Mouse (Mus musculus) heart, adult 2 months (tissue): ENCODE data around the gene Smg9. TPM values are rescaled to one million over a fixed set of nuclear protein-coding genes. Genes with fewer than 3 reads are reported as not detected.

Experiments
- DNase-seq, 2 experiments: peaks; one replicate each; pipeline ENCODE4 v3.0.0; 2021
- H3K27ac ChIP-seq: fragments of 200-600 bp; 2 replicates; pipeline ENCODE4 v1.8.1; 2022
- H3K27me3 ChIP-seq: fragments of 200-500 bp; 2 replicates; pipeline ENCODE4 v1.6.1; 2012; ENCODE audit warnings: mild to moderate bottlenecking, low read length, inconsistent platforms, mixed read lengths; ENCODE audit not compliant: control insufficient read depth, insufficient read depth
- H3K36me3 ChIP-seq: fragments of 200-500 bp; 2 replicates; pipeline ENCODE4 v1.6.1; 2012; ENCODE audit warnings: low read length, inconsistent platforms; ENCODE audit not compliant: control insufficient read depth, insufficient read depth
- H3K4me1 ChIP-seq: fragments of 200-500 bp; 2 replicates; pipeline ENCODE4 v1.6.1; 2011; ENCODE audit warnings: low read length; ENCODE audit not compliant: control insufficient read depth, insufficient read depth
- H3K4me3 ChIP-seq: fragments of 200-600 bp; 2 replicates; pipeline ENCODE4 v1.8.1; 2022
- H3K79me2 ChIP-seq: fragments of 200-500 bp; replicated peaks from 2 replicates; pipeline ENCODE4 v1.6.1; 2012; ENCODE audit warnings: mild to moderate bottlenecking, inconsistent platforms, low read length, moderate library complexity, mixed read lengths; ENCODE audit not compliant: control insufficient read depth, insufficient read depth
- H3K9ac ChIP-seq: fragments of 200-500 bp; 2 replicates; pipeline ENCODE4 v1.6.1; 2012; ENCODE audit warnings: low read depth, mild to moderate bottlenecking, control low read depth, inconsistent platforms, low read length, mixed read lengths
- CTCF ChIP-seq: fragments of 200-600 bp; IDR thresholded peaks from 2 replicates; pipeline ENCODE4 v1.8.1; 2022; ENCODE audit warnings: antibody characterized with exemption, mild to moderate bottlenecking, moderate library complexity
- EP300 ChIP-seq: fragments of 200-500 bp; IDR thresholded peaks from 2 replicates; pipeline ENCODE4 v1.6.1; 2011; ENCODE audit warnings: low read depth, low read length, control low read depth; ENCODE audit not compliant: insufficient read depth
- POLR2A ChIP-seq: fragments of 200-500 bp; IDR thresholded peaks from 2 replicates; pipeline ENCODE4 v1.6.1; 2011; ENCODE audit warnings: mild to moderate bottlenecking, low read depth, low read length, control low read depth; ENCODE audit not compliant: insufficient read depth
- WGBS: fragments of 180-500 bp; shearing (Covaris S2); methylation state at CpG from one replicate; pipeline ENCODE4 v1.1.7; 2018; 5-methylcytosine and 5-hydroxymethylcytosine counted together
- intact Hi-C: fragments of 180-260 bp; cut with DNase I; formaldehyde crosslinking; loops from one replicate; pipeline ENCODE4 v1.15.1; 2025
- polyA plus RNA-seq: library from polyadenylated mRNA; depleted of rRNA; stranded (reverse); fragments of >200 nt; gene quantifications from 2 replicates; pipeline ENCODE4 v1.2.3, GENCODE M21; 2012
- total RNA-seq, 2 experiments: library from RNA; stranded (reverse); gene quantifications; 2 replicates each; pipeline ENCODE4 v1.2.3; 2021

Gene Smg9
- total and polyA plus RNA-seq, 3 experiments, result 5.9 to 19.2 (median 6.6) TPM

DNA sequence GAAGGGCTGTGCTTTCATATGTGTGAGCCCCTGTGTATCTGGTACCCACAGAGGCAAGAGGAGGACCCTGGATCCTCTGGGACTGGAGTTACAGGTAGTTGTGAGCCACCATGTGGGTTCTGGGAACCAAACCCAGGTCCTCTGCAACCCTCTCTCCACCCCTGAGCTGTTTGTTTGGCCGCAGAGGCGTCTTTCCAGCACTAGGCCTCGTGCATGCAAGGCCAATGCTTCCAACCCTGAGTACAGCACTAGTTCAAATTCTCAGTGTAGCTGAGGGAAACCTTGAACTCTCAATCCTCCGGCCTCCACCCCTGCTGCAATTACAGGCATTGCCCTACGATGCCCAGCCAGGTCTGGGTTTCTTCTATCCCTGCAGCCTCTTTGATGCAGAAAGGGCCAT lies 29.3 kb downstream of the Smg9 start:
- intact Hi-C loops, result no loop called here
- H3K27me3 ChIP-seq, result peaks cover 2% of the 10 kb centered on the region; the same call in 1 of the 2 replicates
- DNase-seq, result no peak
- 89% methylated on average over 5 of the region's 5 CpGs for WGBS
- H3K36me3 ChIP-seq, result no peaks in the 10 kb centered on the region
- TF ChIP-seq POLR2A (no peak), CTCF (no peak), EP300 (no peak)
- H3K27ac ChIP-seq, result no peak overlapping the region
- H3K4me1 ChIP-seq, result no peaks in the 10 kb centered on the region; the same call in 1 of the 2 replicates
- H3K79me2 ChIP-seq, result no peaks in the 10 kb centered on the region
- H3K4me3 ChIP-seq, result no peak overlapping the region
- H3K9ac ChIP-seq, result no peak overlapping the region

DNA sequence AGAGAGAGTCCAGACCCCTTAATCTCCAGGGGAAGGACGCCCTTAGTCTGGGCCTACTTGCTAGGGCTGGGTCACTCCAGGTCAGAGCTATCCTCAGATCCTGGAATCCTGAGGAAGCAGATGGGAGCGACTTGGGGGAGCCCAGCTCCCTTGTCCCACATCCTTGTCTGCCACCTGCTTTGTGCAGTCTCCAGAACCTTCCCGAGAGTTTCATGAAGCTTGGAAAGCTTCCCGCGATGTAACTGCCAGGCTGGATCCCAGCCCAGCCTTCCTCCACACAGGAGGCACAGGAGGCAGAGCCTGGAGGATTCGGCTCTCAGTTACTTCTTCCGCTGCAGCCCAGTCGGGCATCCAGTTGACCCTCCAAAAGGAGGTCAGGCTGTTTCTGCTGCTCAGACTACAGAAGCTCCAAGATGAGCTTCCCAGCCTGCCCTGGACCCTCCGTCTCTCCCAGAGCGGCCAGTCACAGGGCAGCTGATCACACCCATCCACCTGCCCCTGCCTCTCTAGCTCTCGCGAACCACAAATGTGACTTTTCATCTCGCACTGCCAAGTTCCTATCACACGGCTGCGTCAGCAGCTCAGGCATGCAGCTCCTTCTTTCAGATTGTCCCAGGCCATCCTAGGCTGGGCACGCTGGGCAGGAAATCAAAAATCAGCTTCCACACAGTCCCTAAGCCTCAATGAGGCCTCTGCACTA lies 30.1 kb downstream of the Smg9 start:
- Histone ChIP-seq H3K27me3 (peaks cover 2% of the 10 kb centered on the region; the same call in 1 of the 2 replicates), H3K79me2 (no peaks in the 10 kb centered on the region), H3K9ac (no peak overlapping the region), H3K36me3 (no peaks in the 10 kb centered on the region), H3K27ac (peak overlapping the region; percentile 41; the same call in 1 of the 2 replicates), H3K4me3 (no peak overlapping the region), H3K4me1 (no peaks in the 10 kb centered on the region)
- intact Hi-C loops, result no loop called here
- 31% methylated on average over 16 of the region's 16 CpGs for WGBS
- peak; percentile 51 to 61 for DNase-seq
- TF ChIP-seq POLR2A (no peak), EP300 (no peak), CTCF (no peak)

DNA sequence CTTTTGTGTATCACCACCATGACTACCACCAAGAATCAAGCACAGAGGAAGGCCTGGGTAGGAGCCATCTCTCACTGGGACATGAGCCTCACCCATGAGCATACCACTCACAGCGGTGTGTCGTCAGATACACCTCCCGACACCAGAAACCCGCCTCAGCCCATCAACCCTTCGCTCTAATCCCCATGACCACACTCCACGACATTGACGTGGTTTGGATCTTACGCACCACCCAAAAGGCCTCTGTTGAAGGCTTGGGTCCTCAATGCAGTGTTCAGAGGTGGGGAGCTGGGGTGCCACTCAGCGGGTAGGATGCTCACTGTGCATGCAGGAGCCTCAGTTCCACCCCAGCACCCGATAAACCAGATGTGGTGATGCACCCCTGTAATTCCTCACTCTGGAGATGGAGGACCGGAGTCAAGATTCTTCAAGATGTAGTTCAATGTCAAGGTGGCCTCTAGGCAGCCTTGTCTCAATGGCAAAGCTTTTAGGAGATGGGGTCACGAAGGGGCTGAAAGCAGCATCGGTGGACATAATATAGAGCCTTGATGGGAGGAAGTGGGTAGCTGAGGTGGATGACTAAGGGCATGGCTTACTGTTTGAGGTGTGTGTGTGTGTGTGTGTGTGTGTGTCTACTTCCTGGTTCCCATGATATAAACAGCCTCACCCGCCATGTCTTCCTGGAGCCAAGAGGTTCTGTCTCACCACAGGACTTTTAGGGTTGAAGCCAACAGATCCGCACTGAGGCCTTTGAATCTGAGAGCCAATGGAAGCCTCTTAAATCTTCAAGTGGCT lies 31.3 kb downstream of the Smg9 start:
- intact Hi-C loops, result no loop called here
- no peak overlapping the region for H3K4me3 ChIP-seq
- DNase-seq, result no peak
- H3K27me3 ChIP-seq, result peaks cover 2% of the 10 kb centered on the region; the same call in 1 of the 2 replicates
- H3K36me3 ChIP-seq, result no peaks in the 10 kb centered on the region
- TF ChIP-seq EP300 (no peak), POLR2A (no peak), CTCF (no peak)
- H3K9ac ChIP-seq, result no peak overlapping the region
- no peaks in the 10 kb centered on the region for H3K4me1 ChIP-seq
- no peak overlapping the region for H3K27ac ChIP-seq
- WGBS, result 93% methylated on average over 15 of the region's 15 CpGs
- no peaks in the 10 kb centered on the region for H3K79me2 ChIP-seq

GRCm38 (mm10) chr7:24431713-24432112 lies 32.3 kb downstream of the Smg9 start:
- Histone ChIP-seq H3K27me3 (peaks cover 2% of the 10 kb centered on the region; the same call in 1 of the 2 replicates), H3K36me3 (no peaks in the 10 kb centered on the region), H3K4me3 (no peak overlapping the region), H3K79me2 (no peaks in the 10 kb centered on the region), H3K4me1 (no peaks in the 10 kb centered on the region), H3K9ac (no peak overlapping the region), H3K27ac (no peak overlapping the region)
- intact Hi-C loops, result no loop called here
- DNase-seq, result no peak
- WGBS, result 55% methylated on average over 11 of the region's 11 CpGs
- TF ChIP-seq CTCF, result no peak

DNA sequence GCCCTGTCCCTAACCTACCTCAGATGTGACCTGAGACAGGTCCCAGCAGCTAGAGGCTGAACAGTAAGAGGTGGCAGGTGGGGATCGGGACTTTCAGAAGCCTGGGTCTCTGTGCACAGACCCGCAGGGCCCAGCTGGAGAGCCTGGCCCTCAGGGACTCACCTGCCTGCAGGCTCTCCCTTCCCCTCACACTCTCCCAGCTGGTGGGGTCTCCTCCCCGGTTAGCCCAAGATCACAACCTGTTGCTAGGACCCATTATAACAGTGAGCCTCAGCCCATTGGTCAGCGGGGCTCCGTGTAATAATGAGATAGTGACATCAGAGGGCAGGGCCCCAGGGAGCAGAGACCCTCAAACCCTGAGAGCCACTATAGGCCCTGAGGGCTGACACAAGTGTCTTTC lies 35.9 kb downstream of the Smg9 start:
- H3K27ac ChIP-seq, result no peak overlapping the region
- H3K4me3 ChIP-seq, result no peak overlapping the region
- no peak overlapping the region for H3K9ac ChIP-seq
- intact Hi-C loops, result no loop called here
- H3K79me2 ChIP-seq, result no peaks in the 10 kb centered on the region
- H3K36me3 ChIP-seq, result no peaks in the 10 kb centered on the region
- TF ChIP-seq POLR2A (no peak), EP300 (no peak), CTCF (no peak)
- no peaks in the 10 kb centered on the region for H3K4me1 ChIP-seq
- no peak for DNase-seq
- H3K27me3 ChIP-seq, result peaks cover 2% of the 10 kb centered on the region; the same call in 1 of the 2 replicates
- WGBS, result 79% methylated on average over 5 of the region's 5 CpGs

DNA sequence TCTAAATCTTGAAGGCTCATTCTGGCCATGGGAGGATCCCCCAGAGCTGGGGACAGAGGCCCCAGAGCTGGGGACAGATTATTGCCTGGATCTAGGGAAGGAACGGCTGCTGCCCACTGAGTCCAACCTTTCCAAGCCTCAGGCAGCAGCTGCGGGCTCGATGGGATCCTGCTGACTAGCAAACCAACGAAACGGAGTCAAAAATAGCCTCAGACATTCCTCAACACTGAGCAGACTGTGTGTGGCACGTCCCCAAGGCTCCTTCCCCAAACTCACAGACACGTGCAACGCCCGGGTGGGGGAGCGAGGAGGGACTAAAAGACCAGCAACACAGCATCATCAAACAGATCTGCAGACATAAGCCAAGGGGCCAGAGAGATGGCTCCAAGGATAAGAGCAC lies 38.6 kb downstream of the Smg9 start:
- Histone ChIP-seq H3K79me2 (no peaks in the 10 kb centered on the region), H3K27ac (no peak overlapping the region), H3K4me3 (no peak overlapping the region), H3K9ac (no peak overlapping the region), H3K4me1 (no peaks in the 10 kb centered on the region), H3K36me3 (no peaks in the 10 kb centered on the region), H3K27me3 (no peaks in the 10 kb centered on the region)
- TF ChIP-seq CTCF (no peak), EP300 (no peak), POLR2A (no peak)
- intact Hi-C loops, result no loop called here
- peak in 1 of 2 experiments; percentile 30 for DNase-seq
- WGBS, result 37% methylated on average over 10 of the region's 10 CpGs
